Mouse (Mus musculus) CH12.LX (cell line): Measurements from ENCODE around the gene Etl4.

Experiments used
- CTCF ChIP-seq, 2 experiments: IDR thresholded peaks in 1 of 2; conservative IDR thresholded peaks in 1 of 2; 2 replicates each; pipeline ENCODE4 v1.5.1; 2011 to 2012; ENCODE audit warnings: low read depth in 2 of 2, low read length in 2 of 2, improper control_type of control experiment in 1 of 2, inconsistent platforms in 1 of 2, mild to moderate bottlenecking in 1 of 2, moderate library complexity in 1 of 2
- EP300 ChIP-seq: IDR thresholded peaks from 2 replicates; pipeline ENCODE4 v1.6.1; 2011; ENCODE audit warnings: low read length, improper control_type of control experiment
- ETS1 ChIP-seq: conservative IDR thresholded peaks from 2 replicates; pipeline ENCODE4 v1.6.1; 2012; ENCODE audit warnings: low read depth, mild to moderate bottlenecking, inconsistent platforms, low read length, improper control_type of control experiment, moderate library complexity
- MAX ChIP-seq: IDR thresholded peaks from 2 replicates; pipeline ENCODE4 v1.6.1; 2011; ENCODE audit warnings: low read length, improper control_type of control experiment
- MAZ ChIP-seq: IDR thresholded peaks from 2 replicates; pipeline ENCODE4 v1.6.1; 2012; ENCODE audit warnings: low read depth, mild to moderate bottlenecking, inconsistent platforms, low read length, improper control_type of control experiment, moderate library complexity
- POLR2A ChIP-seq: IDR thresholded peaks from 2 replicates; pipeline ENCODE4 v1.6.1; 2011; ENCODE audit warnings: low read depth, mild to moderate bottlenecking, improper control_type of control experiment, low read length
- POLR2AphosphoS2 ChIP-seq: IDR thresholded peaks from 2 replicates; pipeline ENCODE4 v1.6.1; 2011; ENCODE audit warnings: low read depth, low read length, improper control_type of control experiment
- TBP ChIP-seq: conservative IDR thresholded peaks from 2 replicates; pipeline ENCODE4 v1.6.1; 2011; ENCODE audit warnings: low read depth, low read length, improper control_type of control experiment
- TCF12 ChIP-seq: IDR thresholded peaks from 2 replicates; pipeline ENCODE4 v1.6.1; 2014; ENCODE audit warnings: low read depth, mild to moderate bottlenecking, inconsistent platforms, low read length, improper control_type of control experiment
- USF1 ChIP-seq: IDR thresholded peaks from 2 replicates; pipeline ENCODE4 v1.6.1; 2014; ENCODE audit warnings: low read depth, mild to moderate bottlenecking, inconsistent platforms, low read length, improper control_type of control experiment
- ZC3H11A ChIP-seq: IDR thresholded peaks from 2 replicates; pipeline ENCODE4 v1.6.1; 2012; ENCODE audit warnings: low read depth, mild to moderate bottlenecking, inconsistent platforms, low read length, improper control_type of control experiment
- ZNF384 ChIP-seq: IDR thresholded peaks from 2 replicates; pipeline ENCODE4 v1.6.1; 2012; ENCODE audit warnings: low read depth, low read length, improper control_type of control experiment, inconsistent platforms

DNA sequence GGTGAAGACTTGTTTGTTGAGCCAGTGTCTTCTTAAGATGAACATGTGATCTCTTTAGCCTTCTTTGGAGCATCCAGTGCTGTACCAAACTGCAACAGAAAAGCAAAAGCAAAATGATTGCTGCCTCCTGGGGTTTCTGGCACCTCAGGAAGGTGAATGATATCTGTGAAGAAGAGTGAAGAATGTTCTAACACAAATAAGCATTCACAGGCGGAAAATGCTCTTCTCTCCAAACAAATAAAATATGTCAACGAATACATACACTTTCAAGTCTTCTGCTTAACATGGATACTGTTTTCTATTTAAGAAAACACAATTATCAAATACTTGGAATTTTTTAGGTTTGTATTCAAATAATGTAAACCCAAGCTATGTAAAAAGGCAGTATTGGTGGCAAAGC, 678.3 kb downstream of the Etl4 start:
- TF ChIP-seq MAX (no peak; the same call in 1 of the 2 replicates), POLR2AphosphoS2 (no peak), POLR2A (no peak), CTCF (conservative IDR thresholded peaks at IDR 0.05 in 1 of 2, IDR thresholded peaks at IDR 0.05 in 1 of 2; ENCODE audit: low read depth in 2 of 2, low read length in 2 of 2) (no peak), MAZ (0 out of 2 replicates have a peak, but pooled peaks have one; percentile 55), TCF12 (no peak), ZC3H11A (no peak), ZNF384 (no peak), TBP (no peak), ETS1 (no peak), USF1 (no peak), EP300 (no peak)
